Mouse (Mus musculus): ENCODE data around the gene Akap12.

Akap12 gene

GRCm38 (mm10) chr10:4266041-4266930 lies at the start of gene Akap12:
Akap12 (plus strand) TSS chr10:4266380.
- peak; percentile 27 for DNase-seq (ENCODE audit: low spot score)

DNA sequence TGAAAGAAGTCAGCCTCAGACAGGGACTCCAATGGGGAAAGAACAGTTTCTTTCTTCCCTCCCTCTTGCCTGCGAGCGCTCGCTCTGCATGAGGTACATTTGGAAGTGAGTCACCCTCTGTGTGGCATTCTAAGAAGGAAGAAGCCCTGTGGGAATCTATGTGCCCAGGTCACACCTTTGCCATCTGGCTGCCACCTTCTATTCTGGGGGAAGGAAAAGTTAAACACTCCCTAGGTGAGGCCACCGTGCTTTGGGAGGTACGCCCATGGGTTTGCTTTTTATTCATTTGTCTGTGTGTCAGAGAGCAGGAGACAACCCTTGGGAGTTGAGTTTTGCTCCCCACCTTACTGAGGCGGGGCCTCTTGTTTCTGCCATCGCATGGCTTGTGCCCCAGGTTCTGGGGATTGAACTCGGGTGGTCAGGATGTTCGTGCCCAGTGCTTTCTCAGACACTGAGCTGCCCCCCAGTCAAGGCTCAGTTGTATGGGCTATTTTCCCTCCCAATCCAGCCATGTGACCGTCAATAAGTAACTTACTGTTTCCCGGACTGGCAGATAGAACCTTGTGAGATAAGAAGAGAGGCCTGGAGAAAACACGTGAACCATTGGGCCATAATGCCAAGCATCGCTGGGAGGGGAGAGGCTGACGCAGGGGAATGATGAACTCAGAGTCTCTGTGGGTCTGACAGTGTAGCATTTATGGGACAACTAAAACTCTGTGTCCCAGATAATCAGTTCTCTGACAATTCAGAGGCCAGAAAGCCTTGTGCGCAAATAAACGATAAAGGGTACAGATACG lies 35.4 kb upstream of the Akap12 start:
- no peak for DNase-seq (ENCODE audit: low spot score)

- no peak for DNase-seq (ENCODE audit: low spot score)
Observed at GRCm38 (mm10) chr10:4233102-4233501, 33.1 kb upstream of the Akap12 start.

DNA sequence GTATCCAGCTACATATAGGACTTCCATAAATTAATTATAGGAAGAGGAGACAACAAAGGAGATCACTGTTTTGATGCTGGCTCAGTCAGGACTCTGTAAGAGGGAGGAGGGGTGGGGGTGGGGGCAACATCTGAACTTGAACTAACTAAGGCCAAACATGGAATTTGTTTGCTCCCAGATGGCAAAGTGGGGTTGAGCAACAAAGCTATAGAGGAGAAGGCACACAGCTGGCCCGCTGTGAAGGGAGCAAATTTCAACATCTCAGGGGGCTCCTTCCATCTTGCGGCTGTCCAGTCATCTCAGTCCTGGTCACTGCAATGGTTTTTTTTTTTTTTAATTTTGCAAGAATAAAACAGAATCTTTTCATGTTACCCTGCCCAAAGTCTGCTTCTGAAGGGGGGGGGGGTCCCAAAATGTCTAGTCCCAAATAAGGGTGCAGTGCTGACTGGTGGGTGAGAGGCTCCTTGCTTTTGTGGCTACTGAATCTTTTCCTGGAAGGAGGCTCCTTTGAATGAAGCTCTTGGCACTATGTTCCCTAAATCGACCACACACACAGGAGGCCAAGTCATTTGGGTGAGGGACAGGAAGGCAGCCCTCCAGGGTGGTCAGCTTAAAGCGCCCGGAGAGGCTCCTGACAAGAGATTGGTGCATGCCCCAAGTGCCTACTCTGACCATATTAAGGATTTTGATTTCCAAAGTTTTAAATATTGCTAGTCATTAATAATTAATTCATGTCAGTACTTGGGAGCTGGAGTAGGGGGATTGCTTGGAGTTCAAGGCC lies 26.2 kb upstream of the Akap12 start:
- no peak for DNase-seq (ENCODE audit: low spot score)

GRCm38 (mm10) chr10:4243591-4244300 lies 22.4 kb upstream of the Akap12 start:
- DNase-seq (ENCODE audit: low spot score), result no peak

GRCm38 (mm10) chr10:4245812-4246211 lies 20.4 kb upstream of the Akap12 start:
- no peak for DNase-seq (ENCODE audit: low spot score)

DNA sequence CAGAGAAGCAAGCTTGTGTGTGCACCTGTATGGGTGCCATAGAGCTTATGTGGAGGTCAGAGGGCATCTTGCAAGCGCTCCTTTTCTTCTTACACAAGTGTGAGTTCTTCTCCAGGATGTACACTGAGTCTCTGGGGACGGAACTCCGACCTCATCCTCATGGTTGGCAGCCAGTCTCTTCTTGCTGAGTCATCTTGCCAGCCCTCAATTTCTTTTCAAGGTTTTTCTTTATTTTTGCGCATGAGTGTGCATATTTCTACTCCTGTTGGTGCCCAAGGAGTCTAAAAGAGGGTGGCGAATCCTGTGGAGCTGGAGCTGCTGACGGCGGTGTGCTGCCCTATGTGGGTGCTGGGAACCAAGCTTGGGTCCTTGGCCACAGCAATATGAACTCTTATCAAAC lies 19.8 kb upstream of the Akap12 start:
- no peak for DNase-seq (ENCODE audit: low spot score)

GRCm38 (mm10) chr10:4249235-4249845 lies 16.8 kb upstream of the Akap12 start:
- no peak for DNase-seq (ENCODE audit: low spot score)

DNA sequence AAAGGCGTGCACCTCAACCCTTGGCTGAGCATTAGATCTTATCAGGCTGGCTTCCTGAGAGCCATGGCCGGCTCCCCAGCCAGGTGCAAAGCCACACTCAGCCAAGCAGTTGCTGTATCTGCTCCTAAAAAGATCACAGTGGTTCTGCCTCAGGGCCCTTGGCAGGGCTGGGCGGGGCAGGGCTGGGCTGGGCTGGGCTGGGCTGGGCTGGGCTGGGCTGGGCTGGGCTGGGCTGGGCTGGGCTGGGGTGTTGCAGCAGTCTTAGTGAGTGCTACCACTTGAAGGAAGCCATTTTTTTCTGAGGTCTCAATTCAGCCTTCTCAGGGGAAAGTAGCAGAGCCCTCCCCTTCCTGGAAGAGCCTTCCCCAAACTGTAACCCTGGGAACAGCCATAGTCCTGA lies 15.5 kb upstream of the Akap12 start:
- DNase-seq (ENCODE audit: low spot score), result no peak

- DNase-seq (ENCODE audit: low spot score), result no peak
Observed at GRCm38 (mm10) chr10:4253613-4254012, 12.6 kb upstream of the Akap12 start.

DNA sequence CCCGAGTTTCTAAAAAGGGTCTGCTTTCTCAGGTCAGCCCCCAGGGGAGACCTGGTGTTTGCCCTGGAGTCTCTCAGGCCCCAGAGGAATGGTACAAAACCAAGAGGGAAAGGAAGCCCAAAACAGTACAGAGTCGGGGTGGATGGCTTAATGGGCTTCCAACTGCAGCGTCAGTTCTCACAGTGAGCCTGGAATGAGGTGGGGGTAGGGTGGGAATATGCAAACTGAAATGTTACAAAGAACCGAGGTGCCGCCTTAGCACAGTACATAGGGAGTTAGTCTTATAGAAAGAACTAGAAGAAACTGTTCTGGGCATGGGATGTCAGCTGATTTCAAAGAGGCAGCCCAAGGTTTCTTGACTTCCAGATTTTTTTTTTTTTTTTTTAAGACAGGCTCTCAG lies 11.7 kb upstream of the Akap12 start:
- DNase-seq (ENCODE audit: low spot score), result no peak

- DNase-seq (ENCODE audit: low spot score), result no peak
Observed at GRCm38 (mm10) chr10:4260925-4261324, 5.3 kb upstream of the Akap12 start.

DNA sequence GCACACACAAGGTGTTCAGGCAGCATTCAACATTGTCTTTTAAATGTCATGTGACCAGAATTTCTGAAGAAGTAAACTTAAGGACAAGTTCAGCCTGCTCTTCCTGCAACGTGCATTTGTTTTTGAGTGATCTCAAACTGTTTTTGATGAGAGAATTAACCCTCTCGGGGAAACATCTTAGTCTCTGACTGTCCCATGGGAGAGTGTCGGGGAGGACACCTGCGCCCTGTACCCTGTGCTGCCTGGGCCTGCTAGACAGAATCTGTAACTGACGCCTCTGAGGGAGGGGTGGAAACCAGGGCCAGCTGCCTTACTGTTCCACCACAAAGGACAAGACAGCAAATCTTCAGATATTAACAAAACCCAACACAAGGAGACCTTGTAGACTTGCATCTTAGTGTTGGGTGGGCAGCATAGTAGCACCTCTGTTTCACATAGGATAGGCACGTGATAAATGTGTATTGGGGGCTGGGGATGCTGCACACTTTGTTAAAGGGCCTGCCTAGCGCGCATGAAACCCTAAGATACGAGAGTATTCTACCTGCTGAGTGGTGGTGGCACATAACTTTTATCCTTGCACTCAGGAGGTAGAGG lies 4.7 kb upstream of the Akap12 start:
- no peak for DNase-seq (ENCODE audit: low spot score)

GRCm38 (mm10) chr10:4265641-4266040 lies 539 bp upstream of the Akap12 start:
- no peak for DNase-seq (ENCODE audit: low spot score)

- no peak for DNase-seq (ENCODE audit: low spot score)
Observed at GRCm38 (mm10) chr10:4266931-4267310, 741 bp downstream of the Akap12 start.

GRCm38 (mm10) chr10:4267481-4267880 lies 1.3 kb downstream of the Akap12 start:
- no peak for DNase-seq (ENCODE audit: low spot score)

DNA sequence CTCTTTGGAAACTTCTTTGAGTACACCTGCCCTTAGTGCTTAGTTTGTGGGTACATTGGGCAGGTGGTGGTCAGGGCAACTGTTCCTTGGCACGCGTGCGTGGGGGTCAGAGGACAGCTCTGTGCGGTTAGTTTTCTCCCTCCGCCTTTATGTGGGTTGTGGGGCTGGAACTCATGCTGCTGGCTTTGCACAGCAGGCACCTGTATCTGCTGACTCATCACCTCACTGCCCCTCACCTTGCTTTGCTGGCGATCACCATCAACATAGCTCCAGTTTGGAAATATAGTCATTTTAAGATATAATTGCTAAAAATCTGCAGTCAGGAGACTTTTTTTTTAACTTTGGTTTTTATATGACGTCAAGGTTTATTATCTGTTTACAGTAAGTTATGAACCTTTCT lies 2.0 kb downstream of the Akap12 start:
- no peak for DNase-seq (ENCODE audit: low spot score)

- no peak for DNase-seq (ENCODE audit: low spot score)
Observed at GRCm38 (mm10) chr10:4275572-4275971, 9.4 kb downstream of the Akap12 start.

- no peak for DNase-seq (ENCODE audit: low spot score)
Observed at GRCm38 (mm10) chr10:4276081-4276480, 9.9 kb downstream of the Akap12 start.

- DNase-seq (ENCODE audit: low spot score), result no peak
Observed at GRCm38 (mm10) chr10:4278041-4278440, 11.9 kb downstream of the Akap12 start.

DNA sequence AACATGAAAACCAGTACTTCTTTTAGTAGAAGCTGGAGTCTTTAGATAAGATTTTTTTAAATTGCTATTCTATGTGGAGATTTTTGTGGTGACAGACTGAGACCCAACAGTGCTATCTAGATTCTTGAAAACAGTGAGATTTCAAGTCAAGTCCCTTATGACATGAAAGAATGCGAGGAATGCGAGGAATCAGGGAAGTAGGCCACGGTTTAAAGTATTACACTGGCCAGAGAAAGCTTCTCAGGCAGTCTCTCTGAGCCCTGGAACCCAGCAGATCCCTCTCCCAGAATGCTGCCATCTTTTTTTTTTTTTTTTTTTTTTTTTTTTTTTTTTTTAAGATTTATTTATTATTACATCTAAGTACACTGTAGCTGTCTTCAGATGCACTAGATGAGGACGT lies 16.2 kb downstream of the Akap12 start:
- no peak for DNase-seq (ENCODE audit: low spot score)
